Mouse (Mus musculus) midbrain, embryonic 10.5 days (tissue): ENCODE results near the gene Drd4. TPM values are rescaled to one million over a fixed set of nuclear protein-coding genes. Genes with fewer than 3 reads are reported as not detected.

Experiments
- DNase-seq: peaks from one replicate; pipeline ENCODE4 v3.0.0-alpha.2; 2017; ENCODE audit warnings: low spot score
- H3K27ac ChIP-seq: fragments of 300-500 bp; sonication (generic); replicated peaks from 2 replicates; pipeline ENCODE4 v1.5.1; 2016; ENCODE audit warnings: mild to moderate bottlenecking
- H3K27me3 ChIP-seq: fragments of 300-500 bp; sonication (generic); 2 replicates; pipeline ENCODE4 v1.6.1; 2016; ENCODE audit warnings: low read depth, mild to moderate bottlenecking; ENCODE audit not compliant: poor library complexity, severe bottlenecking
- H3K36me3 ChIP-seq: fragments of 300-500 bp; sonication (generic); 2 replicates; pipeline ENCODE4 v1.6.1; 2016; ENCODE audit warnings: mild to moderate bottlenecking, moderate library complexity
- H3K4me1 ChIP-seq: fragments of 300-500 bp; sonication (generic); 2 replicates; pipeline ENCODE4 v1.6.1; 2016
- H3K4me3 ChIP-seq: fragments of 300-500 bp; sonication (generic); 2 replicates; pipeline ENCODE4 v1.5.1; 2016; ENCODE audit warnings: mild to moderate bottlenecking, moderate library complexity
- H3K9me3 ChIP-seq: fragments of 300-500 bp; sonication (generic); replicated peaks from 2 replicates; pipeline ENCODE4 v1.6.1; 2016; ENCODE audit warnings: mild to moderate bottlenecking
- WGBS: fragments of 180-500 bp; shearing (Covaris S2); methylation state at CpG from one replicate; pipeline ENCODE4 v1.1.7; 2016; 5-methylcytosine and 5-hydroxymethylcytosine counted together
- polyA plus RNA-seq: library from polyadenylated mRNA; unstranded; fragments of >200 nt; fragmentation: Nextera tagmentation; extraction: Ambion mirVana; gene quantifications from 2 replicates; pipeline ENCODE4 v1.2.1, GENCODE M21; 2016

Drd4 gene
- polyA plus RNA-seq, 1 experiment from 2014 or later, result 0.32 TPM

DNA sequence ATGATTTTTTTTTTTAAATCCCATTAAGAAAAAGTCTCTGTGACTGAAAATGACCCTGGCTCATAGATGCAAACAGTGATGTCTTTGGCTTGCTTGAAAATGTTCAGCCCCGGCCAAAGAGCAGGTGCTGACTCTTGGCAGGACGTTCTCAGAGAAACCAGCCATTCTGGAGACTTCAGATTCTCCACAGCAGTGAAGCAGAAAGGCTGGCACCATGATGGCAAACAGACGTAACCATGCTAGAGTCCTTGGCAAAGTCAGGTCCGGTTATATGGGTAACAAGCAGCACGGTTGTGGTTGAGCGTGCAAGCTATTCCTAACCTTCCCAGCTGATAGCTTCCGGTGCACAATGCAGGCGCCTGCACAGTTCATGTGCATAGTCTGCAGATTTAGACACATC, 7.4 kb downstream of the Drd4 start:
- H3K36me3 ChIP-seq, result peaks cover 77% of the 10 kb centered on the region
- no peak for DNase-seq
- H3K9me3 ChIP-seq, result no peaks in the 10 kb centered on the region
- peaks cover 9% of the 10 kb centered on the region for H3K4me1 ChIP-seq
- 93% methylated on average over 8 of the region's 8 CpGs for WGBS
- H3K27ac ChIP-seq, result no peak overlapping the region
- H3K4me3 ChIP-seq, result no peak overlapping the region
- H3K27me3 ChIP-seq, result peaks cover 27% of the 10 kb centered on the region

DNA sequence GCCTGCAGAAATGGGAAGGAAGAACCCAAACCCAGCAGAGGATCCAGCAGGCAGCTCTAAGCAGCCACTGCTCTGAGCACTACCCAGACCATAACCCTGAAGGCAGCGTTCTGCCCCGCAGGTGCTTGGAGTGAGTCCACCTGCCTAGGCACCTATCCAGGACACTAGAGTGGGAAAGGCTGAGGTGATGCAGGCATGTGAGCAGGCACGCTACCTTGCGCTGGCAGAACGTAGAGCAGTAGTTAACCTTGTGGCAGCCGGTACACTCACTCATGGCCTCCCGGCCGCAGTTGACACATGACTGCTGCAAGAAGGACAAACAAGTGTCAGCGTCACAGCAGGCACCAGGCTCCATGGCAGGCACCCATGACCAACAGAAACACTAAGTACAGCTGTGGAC, 9.6 kb downstream of the Drd4 start:
- Histone ChIP-seq H3K4me1 (no peaks in the 10 kb centered on the region), H3K36me3 (peaks cover 98% of the 10 kb centered on the region), H3K9me3 (no peaks in the 10 kb centered on the region), H3K27me3 (peaks cover 5% of the 10 kb centered on the region), H3K27ac (no peak overlapping the region), H3K4me3 (no peak overlapping the region)
- DNase-seq, result no peak
- 95% methylated on average over 9 of the region's 9 CpGs for WGBS

DNA sequence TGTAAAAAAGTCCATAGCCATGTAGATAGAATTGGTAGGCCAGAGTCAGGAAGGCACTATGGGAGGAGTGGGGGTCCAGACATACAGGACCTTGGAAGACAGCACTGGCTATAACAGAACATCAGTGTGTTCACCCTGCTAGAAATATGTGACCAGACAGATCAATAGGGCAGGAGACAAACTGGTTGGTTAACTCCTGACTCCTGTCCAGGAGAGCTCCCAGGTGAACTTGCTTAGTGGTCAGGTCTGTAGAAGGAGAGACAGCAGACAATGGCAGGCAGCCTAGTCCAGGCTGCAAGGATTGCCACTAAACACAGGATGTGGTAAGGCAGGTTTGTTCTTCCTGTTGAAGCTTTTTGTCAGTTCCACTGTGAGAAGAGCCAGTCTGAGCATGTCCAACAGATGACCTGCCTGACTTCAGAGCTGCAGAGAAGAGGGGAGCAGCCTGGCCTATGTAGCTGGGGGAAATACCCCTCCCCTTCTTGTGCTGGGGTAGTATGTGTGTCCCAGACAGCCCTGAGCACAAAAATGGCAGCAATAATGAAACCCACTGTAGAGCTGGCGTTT, 11.0 kb downstream of the Drd4 start:
- H3K4me3 ChIP-seq, result no peak overlapping the region
- no peaks in the 10 kb centered on the region for H3K27me3 ChIP-seq
- no peaks in the 10 kb centered on the region for H3K4me1 ChIP-seq
- no peak for DNase-seq
- no peaks in the 10 kb centered on the region for H3K9me3 ChIP-seq
- H3K27ac ChIP-seq, result no peak overlapping the region
- 84% methylated on average over 1 of the region's 1 CpGs for WGBS
- H3K36me3 ChIP-seq, result peaks cover 98% of the 10 kb centered on the region

DNA sequence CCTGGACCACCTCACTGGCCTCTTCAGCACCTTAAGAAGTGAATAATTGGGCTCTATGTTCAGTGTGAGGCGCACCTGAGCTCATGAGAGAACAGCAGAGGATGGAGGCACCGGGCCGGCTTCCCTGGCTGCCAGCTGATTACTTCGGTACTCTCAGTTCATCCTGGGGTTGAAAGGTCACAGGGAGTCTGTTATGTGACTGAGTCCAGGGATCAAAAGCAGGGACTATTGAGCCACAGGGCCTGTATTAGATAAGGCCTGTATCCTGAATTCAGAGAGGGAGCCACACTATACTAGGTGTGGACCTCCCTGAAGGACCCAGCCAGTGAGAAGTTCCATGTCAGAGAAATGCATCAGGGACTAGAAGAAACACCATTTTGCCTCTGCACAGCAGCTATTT, 12.7 kb downstream of the Drd4 start:
- Histone ChIP-seq H3K4me3 (no peak overlapping the region), H3K4me1 (no peaks in the 10 kb centered on the region), H3K9me3 (no peaks in the 10 kb centered on the region), H3K27me3 (no peaks in the 10 kb centered on the region), H3K36me3 (peaks cover 100% of the 10 kb centered on the region), H3K27ac (no peak overlapping the region)
- WGBS, result 89% methylated on average over 4 of the region's 4 CpGs
- no peak for DNase-seq

DNA sequence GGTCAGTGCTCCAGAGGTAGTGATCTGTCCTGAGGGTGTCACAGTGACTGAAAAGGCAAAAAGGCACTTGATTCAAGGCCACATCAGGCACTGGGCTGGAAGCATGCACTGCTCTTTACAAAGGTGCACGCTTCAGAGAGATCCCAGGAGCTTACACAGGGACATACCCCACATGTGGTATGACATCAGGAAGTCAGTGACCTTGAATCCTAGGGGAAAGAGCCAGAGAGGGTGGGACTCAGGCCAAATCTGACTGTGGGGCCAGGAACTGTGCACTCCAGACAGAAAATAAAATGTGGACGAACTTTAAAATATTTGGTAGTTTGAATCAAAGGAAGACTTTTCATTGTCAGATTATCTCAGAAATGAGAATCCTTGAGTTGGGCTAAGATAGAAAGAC, 22.6 kb downstream of the Drd4 start:
- Histone ChIP-seq H3K4me3 (no peak overlapping the region), H3K27ac (no peak overlapping the region), H3K27me3 (no peaks in the 10 kb centered on the region), H3K4me1 (no peaks in the 10 kb centered on the region), H3K9me3 (no peaks in the 10 kb centered on the region), H3K36me3 (peaks cover 100% of the 10 kb centered on the region)
- WGBS, result 93% methylated on average over 2 of the region's 2 CpGs
- no peak for DNase-seq

DNA sequence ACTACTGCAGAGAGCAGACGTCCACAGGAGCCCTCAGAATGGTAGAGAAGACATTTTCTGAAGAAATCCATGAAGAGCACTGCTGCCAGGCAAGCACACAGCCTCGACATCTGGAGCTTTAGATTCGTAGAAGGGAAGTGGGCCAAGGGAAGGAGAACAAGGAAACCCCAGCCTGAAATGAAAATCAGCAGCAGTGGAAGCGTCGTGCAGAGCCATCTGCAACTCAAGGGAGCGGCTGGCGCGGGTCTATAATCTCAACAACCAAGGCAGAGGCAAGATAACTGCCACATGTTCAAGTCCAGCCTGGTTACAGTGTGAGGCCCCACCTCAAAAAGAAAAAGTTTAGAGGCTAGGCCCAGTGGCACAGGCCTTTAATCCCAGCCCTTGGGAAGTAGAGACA, 23.3 kb downstream of the Drd4 start:
- no peak overlapping the region for H3K4me3 ChIP-seq
- no peaks in the 10 kb centered on the region for H3K4me1 ChIP-seq
- 92% methylated on average over 8 of the region's 8 CpGs for WGBS
- H3K36me3 ChIP-seq, result peaks cover 100% of the 10 kb centered on the region
- H3K27me3 ChIP-seq, result no peaks in the 10 kb centered on the region
- no peaks in the 10 kb centered on the region for H3K9me3 ChIP-seq
- no peak for DNase-seq
- no peak overlapping the region for H3K27ac ChIP-seq

DNA sequence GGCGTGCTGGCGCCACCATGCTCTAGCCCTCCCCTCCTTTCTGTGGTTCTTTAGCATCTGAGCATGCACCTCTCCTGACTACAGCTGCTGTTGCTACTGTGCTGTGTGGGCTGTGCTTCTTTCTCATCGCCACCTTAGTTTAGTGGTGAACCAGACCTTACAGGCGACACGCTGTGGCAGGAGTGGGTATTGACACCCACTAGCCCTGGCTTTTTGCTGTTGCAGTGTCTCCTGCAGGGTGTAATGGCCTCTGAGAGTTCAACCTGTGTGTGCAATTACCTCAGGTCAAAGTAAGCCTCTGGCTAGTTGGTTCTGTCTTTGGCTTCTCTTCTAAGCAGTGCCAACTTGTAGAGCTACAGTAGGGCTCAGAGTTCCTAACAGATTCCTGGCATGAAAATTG, 24.2 kb downstream of the Drd4 start:
- no peaks in the 10 kb centered on the region for H3K4me1 ChIP-seq
- H3K27ac ChIP-seq, result no peak overlapping the region
- H3K4me3 ChIP-seq, result no peak overlapping the region
- no peaks in the 10 kb centered on the region for H3K27me3 ChIP-seq
- no peak for DNase-seq
- H3K9me3 ChIP-seq, result no peaks in the 10 kb centered on the region
- H3K36me3 ChIP-seq, result peaks cover 100% of the 10 kb centered on the region
- 82% methylated on average over 5 of the region's 5 CpGs for WGBS

DNA sequence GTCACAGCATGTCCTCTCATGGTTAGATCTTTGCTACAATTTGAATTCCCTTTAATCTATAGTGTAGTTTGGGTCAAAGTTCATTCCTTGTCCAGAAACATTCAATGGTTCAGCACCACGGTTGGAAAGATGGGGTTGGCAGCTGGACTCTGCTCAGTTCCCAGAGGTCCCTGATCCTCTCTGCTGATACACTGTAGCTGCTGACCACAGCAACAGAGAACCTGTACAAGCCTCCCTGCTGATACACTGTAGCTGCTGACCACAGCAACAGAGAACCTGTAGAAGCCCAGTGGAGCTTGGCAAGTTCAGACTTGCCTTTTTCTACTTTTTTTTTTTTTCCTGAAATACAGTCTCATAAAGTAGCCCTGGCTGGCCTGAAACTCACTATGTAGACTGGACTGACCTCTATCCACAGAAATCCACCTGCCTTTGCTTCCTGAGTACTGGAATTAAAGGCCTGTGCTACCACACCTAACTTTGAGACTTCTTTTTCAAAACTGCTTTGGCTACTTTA, 25.9 kb downstream of the Drd4 start:
- DNase-seq, result no peak
- H3K36me3 ChIP-seq, result peaks cover 100% of the 10 kb centered on the region
- no peaks in the 10 kb centered on the region for H3K9me3 ChIP-seq

DNA sequence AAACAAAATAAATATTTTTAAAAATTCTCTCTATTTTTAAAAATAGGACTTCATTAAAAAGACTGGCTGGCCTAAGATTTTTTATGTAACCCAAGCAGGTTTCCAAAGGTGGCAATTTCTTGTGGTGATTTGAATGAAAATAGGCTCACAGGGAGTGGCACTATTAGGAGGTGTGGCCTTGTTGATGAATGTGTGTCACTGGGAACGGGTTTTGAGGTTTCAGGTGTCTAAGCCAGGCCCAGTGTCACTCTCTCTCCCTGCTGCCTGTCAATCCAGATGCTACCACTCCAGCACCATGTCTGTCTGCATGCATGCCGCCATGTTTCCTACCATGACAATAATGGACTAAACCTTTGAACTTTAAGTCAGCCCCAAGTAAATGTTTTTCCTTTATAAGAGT, 27.6 kb downstream of the Drd4 start:
- Histone ChIP-seq H3K9me3 (no peaks in the 10 kb centered on the region), H3K4me3 (no peak overlapping the region), H3K4me1 (peaks cover 4% of the 10 kb centered on the region; the same call in 1 of the 2 replicates), H3K27ac (no peak overlapping the region), H3K36me3 (peaks cover 100% of the 10 kb centered on the region), H3K27me3 (no peaks in the 10 kb centered on the region)
- WGBS, result 80% methylated on average over 2 of the region's 2 CpGs
- no peak for DNase-seq

More for the DNA sequence above, 25.9 kb downstream of the Drd4 start:
- H3K4me1 ChIP-seq, result no peaks in the 10 kb centered on the region
- H3K27ac ChIP-seq, result no peak overlapping the region
- H3K4me3 ChIP-seq, result no peak overlapping the region
- 80% methylated on average over 1 of the region's 1 CpGs for WGBS
- H3K27me3 ChIP-seq, result no peaks in the 10 kb centered on the region

DNA sequence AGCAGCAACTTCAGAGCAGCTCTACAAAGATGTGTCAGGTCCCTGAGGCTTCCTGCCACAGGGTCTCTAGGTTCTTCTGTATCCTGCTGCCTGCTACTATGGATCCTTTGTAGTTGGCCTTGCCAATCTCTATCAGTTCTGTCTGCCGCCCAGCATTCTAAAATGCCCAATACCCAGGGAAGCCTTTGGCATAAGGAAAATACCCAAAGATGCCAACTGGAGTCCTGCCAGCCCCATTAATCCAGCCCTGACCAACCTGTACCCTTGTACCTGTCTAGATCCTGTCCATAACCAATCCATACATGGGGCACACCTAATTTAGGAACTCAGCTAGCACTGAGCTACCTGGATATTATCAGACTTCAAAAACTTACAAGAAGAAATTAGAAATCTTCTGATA, 32.9 kb downstream of the Drd4 start:
- peaks cover 51% of the 10 kb centered on the region for H3K36me3 ChIP-seq
- H3K4me1 ChIP-seq, result peaks cover 46% of the 10 kb centered on the region
- H3K27ac ChIP-seq, result no peak overlapping the region
- no peak overlapping the region for H3K4me3 ChIP-seq
- 95% methylated on average over 1 of the region's 1 CpGs for WGBS
- H3K9me3 ChIP-seq, result no peaks in the 10 kb centered on the region
- no peaks in the 10 kb centered on the region for H3K27me3 ChIP-seq
- DNase-seq, result no peak

DNA sequence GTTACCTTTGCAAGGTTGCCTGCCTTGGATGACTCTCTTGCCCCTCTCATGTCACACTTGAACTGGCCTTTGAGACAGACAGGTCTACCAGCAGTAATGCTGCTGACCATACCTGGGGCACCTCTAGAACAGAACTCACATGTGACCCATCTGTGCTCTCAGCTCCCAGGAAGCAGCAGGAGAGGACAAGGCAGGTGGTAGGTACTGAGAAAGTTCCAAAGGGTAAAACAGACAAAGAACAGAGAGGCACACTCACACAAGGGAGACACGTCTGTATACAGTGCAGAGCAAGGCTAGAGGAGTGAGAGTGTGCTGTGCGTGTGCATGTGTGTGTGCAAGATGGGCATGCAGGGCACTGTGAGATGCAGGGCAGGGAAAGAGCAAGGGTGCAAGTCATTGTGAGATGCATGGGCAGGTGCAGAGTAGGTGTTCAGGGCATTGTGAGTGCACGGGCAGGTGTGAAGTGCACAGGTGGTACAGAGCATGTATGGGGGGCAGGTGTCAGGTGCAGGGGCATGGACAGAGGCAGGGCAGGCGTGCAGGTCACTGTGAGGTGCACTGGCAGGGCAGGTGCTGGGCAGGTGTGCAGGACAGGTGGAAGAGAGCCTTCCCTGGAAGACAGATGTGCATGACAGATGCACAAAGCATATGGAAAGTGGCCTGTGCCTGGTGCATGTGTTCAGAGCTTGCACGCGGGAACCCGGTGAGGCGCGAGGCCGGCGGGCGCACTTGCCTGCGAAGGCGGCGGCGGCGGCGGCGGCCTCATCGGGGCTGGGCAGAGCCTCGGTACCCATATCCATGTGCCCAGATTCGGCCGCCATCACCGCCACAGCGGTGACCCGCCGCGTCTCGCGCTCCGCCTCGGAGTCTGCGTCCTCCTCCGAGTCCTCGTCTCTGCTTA, 35.0 kb downstream of the Drd4 start:
- Histone ChIP-seq H3K4me3 (peak overlapping the region; percentile 77), H3K4me1 (peaks cover 46% of the 10 kb centered on the region), H3K36me3 (peaks cover 33% of the 10 kb centered on the region), H3K9me3 (no peaks in the 10 kb centered on the region), H3K27ac (peak overlapping the region; percentile 99), H3K27me3 (no peaks in the 10 kb centered on the region)
- 8% methylated on average over 35 of the region's 35 CpGs for WGBS
- no peak for DNase-seq

DNA sequence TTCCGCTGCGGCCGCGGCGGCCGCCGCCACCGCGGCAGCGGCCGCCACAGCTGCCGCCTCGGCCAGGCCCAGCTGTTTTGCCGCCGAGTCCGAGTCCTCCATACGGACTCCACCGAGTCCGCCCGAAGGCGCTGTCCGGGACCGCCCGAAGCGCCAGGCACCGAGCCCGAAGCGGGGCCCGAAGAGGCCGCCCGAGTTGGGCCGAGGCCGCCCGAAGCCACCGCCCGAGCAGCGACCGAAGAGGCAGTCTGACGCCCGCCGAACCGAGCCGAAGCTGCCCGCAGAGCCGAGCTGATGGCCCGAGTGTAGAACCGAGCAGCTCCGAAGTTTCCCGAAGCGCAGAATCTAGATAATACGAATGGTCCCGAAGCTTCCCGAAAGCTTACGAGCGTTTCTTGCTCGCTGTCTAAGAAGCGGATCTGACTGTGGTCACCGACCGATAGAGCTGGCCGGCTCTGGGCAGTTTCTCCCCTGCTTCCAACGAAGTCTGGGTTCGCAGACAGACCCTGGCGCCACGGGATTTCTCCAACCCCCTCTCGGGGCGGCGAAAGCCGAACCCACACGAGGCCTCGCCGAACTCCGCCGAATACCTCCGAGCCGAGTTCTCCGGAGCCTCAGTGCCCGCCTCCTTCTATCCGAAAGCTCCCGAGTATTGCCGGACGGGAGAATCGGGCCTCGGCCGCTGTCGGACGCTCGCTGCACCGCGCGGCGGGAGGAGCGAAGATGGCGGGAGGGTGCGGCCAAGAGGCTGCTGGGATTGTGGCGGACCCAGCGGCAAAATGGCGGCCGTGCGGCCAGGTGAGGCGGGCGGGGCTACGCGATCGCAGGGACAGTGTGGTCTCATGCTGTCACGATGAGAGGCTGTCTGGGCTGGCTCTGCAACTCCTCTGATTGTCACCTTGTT, 35.9 kb downstream of the Drd4 start, which contains the start of the genes Deaf1 and Tmem80:
Gene Deaf1 (minus strand): TSS at position 222 of the 904 bp plus-strand sequence.
Gene Tmem80 (plus strand): TSS at position 271 of the 904 bp plus-strand sequence.
- Histone ChIP-seq H3K4me1 (peaks cover 46% of the 10 kb centered on the region), H3K4me3 (peak within 1 kb of the TSS; percentile 77), H3K27ac (peak within 1 kb of the TSS; percentile 99), H3K9me3 (no peaks in the 10 kb centered on the region), H3K27me3 (no peaks in the 10 kb centered on the region), H3K36me3 (peaks cover 33% of the 10 kb centered on the region)
- WGBS, result under 1% methylated on average over 105 of the region's 105 CpGs
- peak; percentile 98 for DNase-seq
